Mouse (Mus musculus) spleen, adult 2 months (tissue): ENCODE data around the gene Cep85l. TPM values are rescaled to one million over a fixed set of nuclear protein-coding genes. Genes with fewer than 3 reads are reported as not detected.

Experiments
- DNase-seq, 2 experiments: peaks; one replicate each; pipeline versions ENCODE4 v3.0.0 to v3.0.0-alpha.2; 2012 to 2021; ENCODE audit warnings: low spot score in 2 of 2, low read depth in 1 of 2
- H3K27ac ChIP-seq: fragments of 200-500 bp; 2 replicates; pipeline ENCODE4 v1.5.1; 2012; ENCODE audit warnings: low read length, inconsistent platforms; ENCODE audit not compliant: insufficient read depth
- H3K27me3 ChIP-seq: fragments of 200-500 bp; 2 replicates; pipeline ENCODE4 v1.6.1; 2012; ENCODE audit warnings: mild to moderate bottlenecking, moderate library complexity, low read length, inconsistent platforms; ENCODE audit not compliant: control insufficient read depth, insufficient read depth
- H3K36me3 ChIP-seq: fragments of 200-500 bp; 2 replicates; pipeline ENCODE4 v1.6.1; 2012; ENCODE audit warnings: mild to moderate bottlenecking, low read length, inconsistent platforms; ENCODE audit not compliant: control insufficient read depth, insufficient read depth
- H3K4me1 ChIP-seq: fragments of 200-500 bp; 2 replicates; pipeline ENCODE4 v1.6.1; 2011; ENCODE audit warnings: inconsistent platforms; ENCODE audit not compliant: control insufficient read depth, insufficient read depth, insufficient read length
- H3K4me3 ChIP-seq: fragments of 200-500 bp; 2 replicates; pipeline ENCODE4 v1.5.1; 2011; ENCODE audit warnings: mild to moderate bottlenecking, inconsistent platforms; ENCODE audit not compliant: insufficient read depth, insufficient read length; ENCODE audit errors: extremely low read depth
- CTCF ChIP-seq: fragments of 200-500 bp; IDR thresholded peaks from 2 replicates; pipeline ENCODE4 v1.5.1; 2011; ENCODE audit warnings: mild to moderate bottlenecking, inconsistent platforms; ENCODE audit not compliant: insufficient read depth, insufficient read length, insufficient replicate concordance; ENCODE audit errors: extremely low read depth
- POLR2A ChIP-seq: fragments of 200-500 bp; IDR thresholded peaks from 2 replicates; pipeline ENCODE4 v1.6.1; 2011; ENCODE audit warnings: low read depth, low read length, inconsistent platforms
- WGBS: fragments of 180-500 bp; shearing (Covaris S2); methylation state at CpG from one replicate; pipeline ENCODE4 v1.1.7; 2018; 5-methylcytosine and 5-hydroxymethylcytosine counted together
- polyA plus RNA-seq: library from polyadenylated mRNA; depleted of rRNA; stranded (reverse); fragments of >200 nt; gene quantifications from 2 replicates; pipeline ENCODE4 v1.2.3, GENCODE M21; 2012

The Cep85l gene
- polyA plus RNA-seq, 1 experiment = 1.2 TPM

- TF ChIP-seq POLR2A (no peak), CTCF (no peak)
- Histone ChIP-seq H3K27ac (no peak overlapping the region), H3K4me3 (no peak overlapping the region), H3K36me3 (no peaks in the 10 kb centered on the region), H3K4me1 (no peaks in the 10 kb centered on the region), H3K27me3 (no peaks in the 10 kb centered on the region)
- no peak for DNase-seq
- WGBS = 91% methylated on average over 9 of the region's 9 CpGs
Measured at GRCm38 (mm10) chr10:53394923-53395629, 15.3 kb upstream of the Cep85l start.

GRCm38 (mm10) chr10:53388227-53388920 lies 8.6 kb upstream of the Cep85l start:
- Histone ChIP-seq H3K4me3 (no peak overlapping the region), H3K4me1 (no peaks in the 10 kb centered on the region), H3K27ac (no peak overlapping the region), H3K27me3 (no peaks in the 10 kb centered on the region), H3K36me3 (no peaks in the 10 kb centered on the region)
- no peak for DNase-seq
- WGBS = 80% methylated on average over 6 of the region's 6 CpGs
- no peak for TF ChIP-seq POLR2A
- no peak for TF ChIP-seq CTCF

- WGBS = 79% methylated on average over 5 of the region's 5 CpGs
- H3K27me3 ChIP-seq = no peaks in the 10 kb centered on the region
- H3K36me3 ChIP-seq = no peaks in the 10 kb centered on the region
- no peak overlapping the region for H3K4me3 ChIP-seq
- DNase-seq = no peak
- no peaks in the 10 kb centered on the region for H3K4me1 ChIP-seq
- no peak for TF ChIP-seq POLR2A
- no peak for TF ChIP-seq CTCF
- H3K27ac ChIP-seq = no peak overlapping the region
Measured at GRCm38 (mm10) chr10:53385438-53385837, 5.7 kb upstream of the Cep85l start.

- no peak for DNase-seq
- Histone ChIP-seq H3K27me3 (no peaks in the 10 kb centered on the region), H3K27ac (no peak overlapping the region), H3K36me3 (no peaks in the 10 kb centered on the region), H3K4me3 (no peak overlapping the region), H3K4me1 (no peaks in the 10 kb centered on the region)
- TF ChIP-seq CTCF (no peak), POLR2A (no peak)
- WGBS = 93% methylated on average over 1 of the region's 1 CpGs
Measured at GRCm38 (mm10) chr10:53384896-53385295, 5.1 kb upstream of the Cep85l start.

- H3K4me3 ChIP-seq = no peak overlapping the region
- no peak for TF ChIP-seq CTCF
- TF ChIP-seq POLR2A = no peak
Measured at GRCm38 (mm10) chr10:53382696-53383365, 3.1 kb upstream of the Cep85l start.

GRCm38 (mm10) chr10:53378981-53379708 lies 602 bp downstream of the Cep85l start:
- Histone ChIP-seq H3K36me3 (no peaks in the 10 kb centered on the region), H3K4me3 (peak overlapping the region; percentile 87), H3K27ac (peak overlapping the region; percentile 96), H3K27me3 (peaks cover 2% of the 10 kb centered on the region; the same call in 1 of the 2 replicates), H3K4me1 (peaks cover 4% of the 10 kb centered on the region)
- peak in 1 of 2 experiments; percentile 64 for DNase-seq
- WGBS = under 1% methylated on average over 53 of the region's 59 CpGs
- TF ChIP-seq CTCF = no peak
- no peak for TF ChIP-seq POLR2A

More at GRCm38 (mm10) chr10:53382696-53383365, 3.1 kb upstream of the Cep85l start:
- H3K36me3 ChIP-seq = no peaks in the 10 kb centered on the region
- 83% methylated on average over 7 of the region's 7 CpGs for WGBS
- peaks cover 2% of the 10 kb centered on the region; the same call in 1 of the 2 replicates for H3K27me3 ChIP-seq
- H3K4me1 ChIP-seq = no peaks in the 10 kb centered on the region; the same call in 1 of the 2 replicates
- no peak for DNase-seq
- H3K27ac ChIP-seq = no peak overlapping the region

GRCm38 (mm10) chr10:53378296-53378695 lies 1.5 kb downstream of the Cep85l start:
- H3K27me3 ChIP-seq = peaks cover 2% of the 10 kb centered on the region; the same call in 1 of the 2 replicates
- H3K36me3 ChIP-seq = no peaks in the 10 kb centered on the region
- DNase-seq = no peak
- 83% methylated on average over 6 of the region's 6 CpGs for WGBS
- H3K27ac ChIP-seq = no peak overlapping the region
- TF ChIP-seq POLR2A = no peak
- TF ChIP-seq CTCF = no peak
- no peak overlapping the region; the same call in 1 of the 2 replicates for H3K4me3 ChIP-seq
- peaks cover 4% of the 10 kb centered on the region for H3K4me1 ChIP-seq
